Mouse (Mus musculus) G1E (cell line): ENCODE data around the gene Cntn4.

ENCODE experiments used
- CTCF ChIP-seq: IDR thresholded peaks from 2 replicates; pipeline ENCODE4 v1.5.1; 2012; ENCODE audit warnings: low read depth, low read length, inconsistent platforms, mixed read lengths
- GATA1 ChIP-seq: IDR thresholded peaks from 2 replicates; pipeline ENCODE4 v1.6.1; 2012; ENCODE audit warnings: borderline replicate concordance, low read length, inconsistent platforms, mixed read lengths
- POLR2AphosphoS5 ChIP-seq: IDR thresholded peaks from 2 replicates; pipeline ENCODE4 v1.6.1; 2012; ENCODE audit warnings: low read depth, low read length, inconsistent platforms; ENCODE audit not compliant: insufficient replicate concordance

GRCm38 (mm10) chr6:106281621-106282020, 604.2 kb downstream of the Cntn4 start:
- TF ChIP-seq CTCF (no peak), GATA1 (no peak), POLR2AphosphoS5 (no peak)
